Mouse (Mus musculus): Measurements from ENCODE around the gene Flvcr2. TPM values are rescaled to one million over a fixed set of nuclear protein-coding genes. Genes with fewer than 3 reads are reported as not detected.
A peak's percentile ranks its signal among the peaks of the same experiment; 100 is the strongest.

Gene Flvcr2
- total and polyA plus RNA-seq, 3 experiments = 0.04 to 0.17 TPM; not detected in 1

GRCm38 (mm10) chr12:85824438-85825264 lies 78.3 kb downstream of the Flvcr2 start, which contains the start of the genes Erg28 and Ttll5:
Erg28 (minus strand) TSS chr12:85824550.
Ttll5 (plus strand) TSS chr12:85824659.
- Histone ChIP-seq H3K9me3 (replicated peaks; ENCODE audit: low read length) (no peaks in the 10 kb centered on the region), H3K4me2 (ENCODE audit: insufficient read depth, low read depth, poor library complexity, severe bottlenecking) (peak within 1 kb of the TSS; percentile 97), H3K36me3 (replicated peaks in 1 of 2; ENCODE audit: control insufficient read depth in 1 of 2, insufficient read depth in 1 of 2, low read length in 1 of 2) (peaks cover 13 to 54% of the 10 kb centered on the region in 2 experiments), H3K79me2 (replicated peaks; ENCODE audit: control insufficient read depth, extremely low read depth, insufficient read depth, poor library complexity, severe bottlenecking) (peaks cover 19% of the 10 kb centered on the region), H3K27ac (ENCODE audit: insufficient read depth, low read depth) (peak within 1 kb of the TSS; percentile 67), H3K27me3 (replicated peaks) (no peaks in the 10 kb centered on the region), H3K4me3 (replicated peaks in 1 of 3; ENCODE audit: low read depth in 2 of 3, low read length in 2 of 3, poor library complexity in 1 of 3) (peak within 1 kb of the TSS; percentile 74 to 98 (median 84)), H3K4me1 (ENCODE audit: control insufficient read depth in 1 of 2, insufficient read depth in 2 of 2) (peaks cover 4 to 24% of the 10 kb centered on the region in 2 experiments; a peak in 2 of 4 replicates), H3K9ac (ENCODE audit: insufficient read depth, low read depth) (peak within 1 kb of the TSS; percentile 28)
- DNase-seq (ENCODE audit: extremely low read depth) = peak; percentile 95
- in situ Hi-C loops (cut with MboI; ENCODE audit: low pct_ligation_motif_present, low pct_unique_long_range_greater_than_20kb, low sequenced_read_pairs) (loop anchor here (5.0 kb wide), 1 partner anchor 137 kb away; the partner anchor contains the start of gene Batf), dilution Hi-C loops (cut with MboI; ENCODE audit: extremely low pct_ligation_motif_present, extremely low pct_unique_long_range_greater_than_20kb, low sequenced_read_pairs) (no loop called here)
- TF ChIP-seq E2F4 (IDR thresholded peaks at IDR 0.05; ENCODE audit: insufficient replicate concordance, low read depth, low read length) = 0 out of 2 replicates have a peak, but pooled peaks have one; percentile 81
- TF ChIP-seq POLR2A (IDR thresholded peaks at IDR 0.05; ENCODE audit: low read depth, low read length) = peak; percentile 68
- TF ChIP-seq TCF12 (IDR thresholded peaks at IDR 0.05; ENCODE audit: low read depth, low read length) = peak; percentile 34; the same call in 1 of the 2 replicates
- peak; percentile 74 for TF ChIP-seq MXI1 (IDR thresholded peaks at IDR 0.05; ENCODE audit: low read depth, low read length)
- peak; percentile 84 for TF ChIP-seq CHD2 (IDR thresholded peaks at IDR 0.05; ENCODE audit: low read length)
- peak; percentile 70; the same call in 1 of the 2 replicates for TF ChIP-seq NELFE (IDR thresholded peaks at IDR 0.05; ENCODE audit: low read depth, low read length)
- TF ChIP-seq JUND (conservative IDR thresholded peaks at IDR 0.05; ENCODE audit: low read depth, low read length) = no peak
- peak; percentile 85 for TF ChIP-seq HCFC1 (IDR thresholded peaks at IDR 0.05; ENCODE audit: low read depth, low read length)
- peak; percentile 36; the same call in 1 of the 2 replicates for TF ChIP-seq MAX (IDR thresholded peaks at IDR 0.05; ENCODE audit: low read length)
- TF ChIP-seq NRF1 (IDR thresholded peaks at IDR 0.05; ENCODE audit: low read depth, low read length) = peak; percentile 96
- TF ChIP-seq PAX5 (IDR thresholded peaks at IDR 0.05; ENCODE audit: low read length) = no peak
- peak; percentile 82; the same call in 1 of the 2 replicates for TF ChIP-seq UBTF (IDR thresholded peaks at IDR 0.05; ENCODE audit: low read depth, low read length)
- peak; percentile 85 for TF ChIP-seq ELF1 (IDR thresholded peaks at IDR 0.05; ENCODE audit: low read depth, low read length)
- peak; percentile 72 for TF ChIP-seq SIN3A (IDR thresholded peaks at IDR 0.05; ENCODE audit: low read length)
- TF ChIP-seq MYC (IDR thresholded peaks at IDR 0.05; ENCODE audit: low read depth, low read length) = peak; percentile 75; the same call in 1 of the 2 replicates
- no peak for TF ChIP-seq BHLHE40 (IDR thresholded peaks at IDR 0.05; ENCODE audit: low read depth, low read length)
- TF ChIP-seq ZNF384 (IDR thresholded peaks at IDR 0.05; ENCODE audit: low read depth, low read length) = no peak
- TF ChIP-seq KAT2A (IDR thresholded peaks at IDR 0.05; ENCODE audit: insufficient replicate concordance, low read length) = 0 out of 2 replicates have a peak, but pooled peaks have one; percentile 63
- TF ChIP-seq IRF4 (IDR thresholded peaks at IDR 0.05; ENCODE audit: low read depth, low read length) = 0 out of 2 replicates have a peak, but pooled peaks have one; percentile 42
- no peak for TF ChIP-seq ZKSCAN1 (IDR thresholded peaks at IDR 0.05; ENCODE audit: borderline replicate concordance, low read depth, low read length)
- 0 out of 2 replicates have a peak, but pooled peaks have one; percentile 38 for TF ChIP-seq POLR2AphosphoS2 (IDR thresholded peaks at IDR 0.05; ENCODE audit: low read depth, low read length)
- TF ChIP-seq RCOR1 (conservative IDR thresholded peaks at IDR 0.05; ENCODE audit: low read depth, low read length) = no peak
- TF ChIP-seq SMC3 (IDR thresholded peaks at IDR 0.05; ENCODE audit: low read depth, low read length) = no peak
- TF ChIP-seq RAD21 (IDR thresholded peaks at IDR 0.05; ENCODE audit: low read depth, low read length) = no peak
- TF ChIP-seq ZMIZ1 (IDR thresholded peaks at IDR 0.05; ENCODE audit: low read depth, low read length) = peak; percentile 72; the same call in 1 of the 2 replicates
- no peak for TF ChIP-seq MAZ (IDR thresholded peaks at IDR 0.05; ENCODE audit: low read depth, low read length)
- TF ChIP-seq TBP (conservative IDR thresholded peaks at IDR 0.05; ENCODE audit: low read depth, low read length) = peak; percentile 43
